In genomic region chr6:128760416-128761143, GRCm38 (mm10) we compare ENCODE assay signal across 8 mouse cellular contexts. TPM values are rescaled to one million over a fixed set of nuclear protein-coding genes. Genes with fewer than 3 reads are reported as not detected.
DNase-seq lines count a peak whose midpoint lies in the region; ATAC-seq and TF ChIP-seq lines count a peak whose summit lies in the region.
"Not testable (repeated sequence)": the region's sequence is repeated elsewhere in the genome, so short reads cannot be mapped to it uniquely, and the experiment has no call there.

No protein-coding gene starts in this region.

- H3K27me3 ChIP-seq in MEL (ENCODE audit: control insufficient read depth in 1 of 2, insufficient read depth in 2 of 2, low read length in 2 of 2); cerebellum, adult 2 months (ENCODE audit: control insufficient read depth, insufficient read depth, low read length); forebrain, postnatal 0 days (ENCODE audit: insufficient read depth, low read length); lung, embryonic 15.5 days: not testable (repeated sequence)

- peak overlapping the region; percentile 77 for H3K9ac ChIP-seq in MEL (ENCODE audit: control insufficient read depth, low read depth, low read length, poor library complexity, severe bottlenecking)
- peak overlapping the region; percentile 89 for H3K9ac ChIP-seq in forebrain, postnatal 0 days
- peak overlapping the region; percentile 70 for H3K9ac ChIP-seq in lung, embryonic 15.5 days

- peak; percentile 72 for ATAC-seq in forebrain, postnatal 0 days
- peak; percentile 68 for ATAC-seq in lung, embryonic 15.5 days (ENCODE audit: borderline replicate concordance, extremely low read depth, low FRiP score, low TSS enrichment)

- not testable (repeated sequence) for TF ChIP-seq RAD21 in MEL (IDR thresholded peaks at IDR 0.05; ENCODE audit: low read depth, low read length)

- TF ChIP-seq POLR2A in MEL (IDR thresholded peaks at IDR 0.05; ENCODE audit: control insufficient read depth in 1 of 2, insufficient read depth in 1 of 2, low read depth in 1 of 2, low read length in 2 of 2, poor library complexity in 1 of 2): not testable (repeated sequence)
- TF ChIP-seq POLR2A in cerebellum, adult 2 months (IDR thresholded peaks at IDR 0.05; ENCODE audit: borderline replicate concordance, insufficient read depth, low read length): peak; percentile 75; the same call in 1 of the 2 replicates
- TF ChIP-seq POLR2A in olfactory bulb, adult 2 months (IDR thresholded peaks at IDR 0.05; ENCODE audit: insufficient read depth, low read depth, low read length): peak; percentile 46; the same call in 1 of the 2 replicates

- peaks cover 0 to 10% of the 10 kb centered on the region in 2 experiments; a peak in 2 of 4 replicates for H3K4me1 ChIP-seq in MEL (ENCODE audit: control insufficient read depth in 1 of 2, insufficient read depth in 2 of 2, low read length in 2 of 2)
- not testable (repeated sequence) for H3K4me1 ChIP-seq in cerebellum, adult 2 months (ENCODE audit: control insufficient read depth, insufficient read depth, low read length); forebrain, postnatal 0 days (ENCODE audit: insufficient read depth); lung, embryonic 15.5 days; olfactory bulb, adult 2 months (ENCODE audit: control insufficient read depth, insufficient read depth, low read length)

- H3K4me3 ChIP-seq in MEL (ENCODE audit: control insufficient read depth in 1 of 2, insufficient read depth in 1 of 2, low read depth in 2 of 2, low read length in 2 of 2): peak overlapping the region; percentile 85
- H3K4me3 ChIP-seq in cerebellum, adult 2 months (replicated peaks; ENCODE audit: insufficient read depth, low read depth, low read length): peak overlapping the region; percentile 85
- peak overlapping the region; percentile 51 for H3K4me3 ChIP-seq in forebrain, postnatal 0 days (ENCODE audit: low read depth, low read length)
- peak overlapping the region; percentile 73 for H3K4me3 ChIP-seq in lung, embryonic 15.5 days
- H3K4me3 ChIP-seq in olfactory bulb, adult 2 months (ENCODE audit: insufficient read depth, low read depth, low read length): peak overlapping the region; percentile 70

- peak; percentile 48 to 56 (median 53) for TF ChIP-seq CTCF in MEL (IDR thresholded peaks at IDR 0.05 in 2 of 3, conservative IDR thresholded peaks at IDR 0.05 in 1 of 3; ENCODE audit: control insufficient read depth in 1 of 3, insufficient read depth in 1 of 3, low read depth in 2 of 3, low read length in 3 of 3, poor library complexity in 1 of 3, severe bottlenecking in 1 of 3)
- peak; percentile 70 for TF ChIP-seq CTCF in cerebellum, adult 2 months (IDR thresholded peaks at IDR 0.05; ENCODE audit: borderline replicate concordance, insufficient read depth, low read depth, low read length)
- TF ChIP-seq CTCF in forebrain, postnatal 0 days (IDR thresholded peaks at IDR 0.05; ENCODE audit: low read depth): peak; percentile 87
- peak; percentile 91 for TF ChIP-seq CTCF in olfactory bulb, adult 2 months (IDR thresholded peaks at IDR 0.05; ENCODE audit: insufficient read depth, low read depth, low read length)

- under 1% methylated on average over 44 of the region's 44 CpGs for WGBS in cerebellum, adult 2 months
- WGBS in forebrain, postnatal 0 days: 3% methylated on average over 44 of the region's 44 CpGs
- WGBS in lung, embryonic 15.5 days: under 1% methylated on average over 44 of the region's 44 CpGs
- under 1% methylated on average over 44 of the region's 44 CpGs for WGBS in olfactory bulb, adult 2 months

- not testable (repeated sequence) for H3K79me2 ChIP-seq in MEL (ENCODE audit: control insufficient read depth, insufficient read depth, low read length, poor library complexity)

- TF ChIP-seq EP300 in MEL (IDR thresholded peaks at IDR 0.05; ENCODE audit: low read depth in 1 of 2, low read length in 2 of 2): not testable (repeated sequence)

- H3K36me3 ChIP-seq in MEL (ENCODE audit: control insufficient read depth in 1 of 2, insufficient read depth in 2 of 2, low read length in 2 of 2); forebrain, postnatal 0 days (ENCODE audit: insufficient read depth); lung, embryonic 15.5 days: not testable (repeated sequence)

- not testable (repeated sequence) for H3K9me3 ChIP-seq in MEL (replicated peaks; ENCODE audit: insufficient read depth, low read length); forebrain, postnatal 0 days (ENCODE audit: low read length); lung, embryonic 15.5 days

- peak overlapping the region; percentile 45 for H3K4me2 ChIP-seq in forebrain, postnatal 0 days (ENCODE audit: low read depth)
- H3K4me2 ChIP-seq in lung, embryonic 15.5 days: peak overlapping the region; percentile 54

- peak; percentile 83 for DNase-seq in MEL (ENCODE audit: low read depth, low spot score)
- peak; percentile 92 to 95 for DNase-seq in cerebellum, adult 2 months
- peak; percentile 97 for DNase-seq in forebrain, postnatal 0 days
- DNase-seq in heart, postnatal 4 days: peak; percentile 91
- DNase-seq in layer of hippocampus, adult 9-10 months (ENCODE audit: low spot score): peak; percentile 90
- peak; percentile 65 to 79 for DNase-seq in thymus, adult 18-20 months

- H3K27ac ChIP-seq in MEL (ENCODE audit: control insufficient read depth, low read depth, low read length): peak overlapping the region; percentile 63
- H3K27ac ChIP-seq in cerebellum, adult 2 months (ENCODE audit: insufficient read depth, low read length): peak overlapping the region; percentile 38
- peak overlapping the region; percentile 95 for H3K27ac ChIP-seq in forebrain, postnatal 0 days (ENCODE audit: low read depth, low read length)
- H3K27ac ChIP-seq in lung, embryonic 15.5 days: peak overlapping the region; percentile 84
- peak overlapping the region; percentile 98 for H3K27ac ChIP-seq in olfactory bulb, adult 2 months (ENCODE audit: insufficient read depth, low read depth, low read length)

TF ChIP-seq in MEL, 35 proteins besides CTCF, POLR2A, EP300 and RAD21:
- TF ChIP-seq TBP (IDR thresholded peaks at IDR 0.05; ENCODE audit: low read depth, low read length) (peak; percentile 99), ZNF384 (IDR thresholded peaks at IDR 0.05; ENCODE audit: low read depth, low read length) (peak; percentile 86), MXI1 (IDR thresholded peaks at IDR 0.05; ENCODE audit: low read depth, low read length) (peak; percentile 29; the same call in 1 of the 2 replicates), MAFK (IDR thresholded peaks at IDR 0.05; ENCODE audit: borderline replicate concordance, low read depth, low read length) (peak; percentile 90), JUND (IDR thresholded peaks at IDR 0.05; ENCODE audit: low read depth, low read length) (peak; percentile 89; the same call in 1 of the 2 replicates)

RNA-seq across cellular contexts. Expression of gene Klrb1c, which starts 28.4 kb away (rescaled TPM):
- total RNA-seq in MEL (2012; rRNA removed): not detected in 2 replicates
- not detected for polyA plus RNA-seq in MEL (2012; ENCODE audit: insufficient read depth in 1 of 2, insufficient read length in 2 of 2, low read depth in 1 of 2, low replicate concordance in 2 of 2, missing spikeins in 1 of 2)
- 0.08 TPM in 1 of 2 replicates, not detected in the other for polyA plus RNA-seq in cerebellum, adult 2 months (2012; rRNA removed)
- 0.08 and 0.24 TPM in 2 replicates for total RNA-seq in forebrain, postnatal 0 days (2014; rRNA removed)
- polyA plus RNA-seq in forebrain, postnatal 0 days (2015; fragmentation: Nextera tagmentation; extraction: Ambion mirVana): 0.24 TPM in 1 of 2 replicates, not detected in the other
- total RNA-seq in heart, postnatal 4 days (2021): not detected
- polyA plus RNA-seq in lung, embryonic 15.5 days (2015; fragmentation: Nextera tagmentation; extraction: Ambion mirVana): 0.15 and 0.16 TPM in 2 replicates
- polyA plus RNA-seq in olfactory bulb, adult 2 months (2012; ENCODE audit: insufficient read depth, insufficient read length, low replicate concordance, missing spikeins): not detected in 2 replicates

RNA-seq across cellular contexts. Expression of gene Klrb1, which starts 37.7 kb away (rescaled TPM):
- total RNA-seq in MEL (2012; rRNA removed): not detected in 2 replicates
- polyA plus RNA-seq in MEL (2012; ENCODE audit: insufficient read depth in 1 of 2, insufficient read length in 2 of 2, low read depth in 1 of 2, low replicate concordance in 2 of 2, missing spikeins in 1 of 2): not detected
- not detected in 2 replicates for polyA plus RNA-seq in cerebellum, adult 2 months (2012; rRNA removed)
- not detected in 2 replicates for total RNA-seq in forebrain, postnatal 0 days (2014; rRNA removed)
- 0.42 and 0.62 TPM in 2 replicates for polyA plus RNA-seq in forebrain, postnatal 0 days (2015; fragmentation: Nextera tagmentation; extraction: Ambion mirVana)
- total RNA-seq in heart, postnatal 4 days (2021): not detected
- polyA plus RNA-seq in lung, embryonic 15.5 days (2015; fragmentation: Nextera tagmentation; extraction: Ambion mirVana): not detected in 2 replicates
- not detected in 2 replicates for polyA plus RNA-seq in olfactory bulb, adult 2 months (2012; ENCODE audit: insufficient read depth, insufficient read length, low replicate concordance, missing spikeins)

Comparison
In these comparisons a context has a peak if more than half of its experiments do, and no peak if none do; other contexts are left out.
1. Peak in every context shown above with its lines: DNase-seq, ATAC-seq, H3K4me3 ChIP-seq and H3K27ac ChIP-seq.
2. H3K27ac ChIP-seq: peak in every context shown above with its lines; median percentile 98 in olfactory bulb, adult 2 months; 95 in forebrain, postnatal 0 days; 84 in lung, embryonic 15.5 days; 63 in MEL; 38 in cerebellum, adult 2 months.